Mouse (Mus musculus): ENCODE data around the gene Zbtb39. TPM values are rescaled to one million over a fixed set of nuclear protein-coding genes. Genes with fewer than 3 reads are reported as not detected.

Gene Zbtb39
- total and polyA plus RNA-seq, 2 experiments from 2014 or later = 3.1 to 13.6 TPM

DNA sequence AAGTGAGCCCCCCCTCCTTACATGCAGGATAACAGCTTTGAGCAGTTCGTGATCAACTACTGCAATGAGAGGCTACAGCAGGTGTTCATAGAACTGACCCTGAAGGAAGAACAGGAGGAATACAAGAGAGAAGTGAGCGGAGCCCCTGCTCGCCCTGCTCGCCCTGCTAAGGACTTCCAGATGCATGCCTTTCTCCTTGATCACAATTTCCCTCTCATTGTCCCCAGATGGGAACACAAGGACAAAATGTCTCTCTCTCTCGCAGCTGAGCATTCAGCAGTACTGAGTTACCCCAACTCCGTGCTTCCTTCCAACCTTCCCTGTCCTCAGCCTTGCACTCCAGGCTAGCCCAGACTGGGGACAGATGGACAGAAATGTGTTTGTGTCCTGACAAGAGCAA, 26.6 kb upstream of the Zbtb39 start:
- H3K4me1 ChIP-seq (ENCODE audit: insufficient read depth, low read length) = no peaks in the 10 kb centered on the region
- no peak for ATAC-seq (ENCODE audit: low FRiP score)
- H3K27ac ChIP-seq (ENCODE audit: low read depth, low read length) = no peak overlapping the region

DNA sequence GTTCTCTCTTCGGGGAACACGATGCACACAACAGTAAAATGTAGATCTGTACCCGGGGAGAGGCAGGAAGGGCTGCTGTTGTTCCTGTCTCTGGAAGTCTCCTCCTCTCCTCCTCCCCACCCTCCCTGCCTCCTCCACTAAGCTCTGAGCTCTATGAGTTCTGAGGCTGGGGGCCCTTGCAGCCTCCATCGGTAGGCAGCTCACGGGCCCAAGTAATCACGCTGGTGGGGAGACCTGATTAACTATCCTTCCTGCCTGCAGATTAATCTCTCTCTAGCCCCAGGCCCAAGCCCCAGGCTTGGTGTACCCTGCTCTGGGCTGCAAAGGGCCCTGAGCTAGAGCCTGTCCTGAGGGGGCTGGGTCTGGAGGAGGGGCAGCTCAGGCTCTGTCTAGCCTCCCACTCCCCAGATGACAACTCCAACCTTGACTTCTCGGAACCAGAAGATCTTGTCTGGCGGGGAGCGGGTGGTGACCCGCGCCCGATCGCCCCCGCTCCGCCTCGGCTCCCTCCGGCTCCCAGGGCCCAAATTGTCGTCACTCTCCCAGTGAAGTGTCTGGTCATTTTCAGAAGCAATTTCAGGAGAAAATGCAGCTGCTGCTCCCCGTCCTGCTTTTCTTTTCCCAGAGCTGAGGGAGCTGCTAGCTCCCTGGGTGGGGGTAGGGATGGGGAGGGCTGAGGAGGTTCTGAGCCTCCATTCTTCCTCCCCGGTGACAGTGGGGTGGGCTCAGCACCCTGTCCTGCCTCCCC, 17.5 kb upstream of the Zbtb39 start:
- ATAC-seq (ENCODE audit: low FRiP score) = no peak
- Histone ChIP-seq H3K4me3 (ENCODE audit: low read depth, low read length) (no peak overlapping the region), H3K9ac (replicated peaks; ENCODE audit: low read length, poor library complexity, severe bottlenecking) (peak overlapping the region; percentile 44; the same call in 1 of the 2 replicates), H3K9me3 (ENCODE audit: low read length) (no peaks in the 10 kb centered on the region), H3K27ac (ENCODE audit: low read depth, low read length) (no peak overlapping the region), H3K4me1 (ENCODE audit: insufficient read depth, low read length) (0 out of 2 replicates have a peak, but pooled peaks cover 3% of the 10 kb centered on the region), H3K36me3 (ENCODE audit: insufficient read depth, low read length) (no peaks in the 10 kb centered on the region), H3K4me2 (ENCODE audit: low read depth, low read length, poor library complexity, severe bottlenecking) (0 out of 2 replicates have a peak overlapping the region, but pooled peaks have one; percentile 3), H3K27me3 (ENCODE audit: insufficient read depth, low read length) (peaks cover 5% of the 10 kb centered on the region; the same call in 1 of the 2 replicates)
- WGBS = 11% methylated on average over 20 of the region's 20 CpGs
- TF ChIP-seq CTCF (IDR thresholded peaks at IDR 0.05) = no peak
- DNase-seq (ENCODE audit: low spot score) = no peak

More for the DNA sequence above, 26.6 kb upstream of the Zbtb39 start:
- no peak for DNase-seq (ENCODE audit: low spot score)
- H3K9me3 ChIP-seq (ENCODE audit: low read length) = no peaks in the 10 kb centered on the region
- H3K4me3 ChIP-seq (ENCODE audit: low read depth, low read length) = no peak overlapping the region
- 91% methylated on average over 6 of the region's 6 CpGs for WGBS
- no peak for TF ChIP-seq CTCF (IDR thresholded peaks at IDR 0.05)
- no peaks in the 10 kb centered on the region for H3K36me3 ChIP-seq (ENCODE audit: insufficient read depth, low read length)
- no peak overlapping the region for H3K9ac ChIP-seq (replicated peaks; ENCODE audit: low read length, poor library complexity, severe bottlenecking)
- no peaks in the 10 kb centered on the region for H3K27me3 ChIP-seq (ENCODE audit: insufficient read depth, low read length)
- H3K4me2 ChIP-seq (ENCODE audit: low read depth, low read length, poor library complexity, severe bottlenecking) = no peak overlapping the region

DNA sequence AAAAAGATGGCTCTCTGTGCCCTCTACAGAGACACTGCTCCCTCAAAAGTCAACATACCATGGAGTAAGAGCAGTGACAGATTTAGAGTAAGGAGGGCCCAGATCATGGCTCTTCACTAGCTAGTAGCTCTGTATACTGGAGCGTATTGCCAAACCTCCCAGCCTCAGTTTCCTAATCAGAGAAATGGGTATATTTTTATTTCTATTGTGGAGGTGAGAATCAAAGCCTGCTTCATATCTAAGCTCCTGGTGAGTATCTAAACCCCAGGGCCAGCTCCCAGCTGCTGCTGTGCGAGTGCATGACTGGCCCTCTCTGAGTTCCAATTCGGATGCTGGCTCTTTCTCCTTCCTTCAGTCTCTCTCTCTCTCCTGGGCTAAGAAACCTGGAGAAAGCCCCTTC, 15.2 kb upstream of the Zbtb39 start, which contains the start of gene Tac2:
TSS of gene Tac2 (plus strand) at position 301 of the 400 bp plus-strand sequence.
- 87% methylated on average over 3 of the region's 3 CpGs for WGBS
- Histone ChIP-seq H3K9me3 (ENCODE audit: low read length) (no peaks in the 10 kb centered on the region), H3K27me3 (ENCODE audit: insufficient read depth, low read length) (peaks cover 8% of the 10 kb centered on the region), H3K4me2 (ENCODE audit: low read depth, low read length, poor library complexity, severe bottlenecking) (no peak within 1 kb of the TSS), H3K4me3 (ENCODE audit: low read depth, low read length) (no peak within 1 kb of the TSS), H3K4me1 (ENCODE audit: insufficient read depth, low read length) (0 out of 2 replicates have a peak, but pooled peaks cover 3% of the 10 kb centered on the region), H3K9ac (replicated peaks; ENCODE audit: low read length, poor library complexity, severe bottlenecking) (no peak within 1 kb of the TSS), H3K36me3 (ENCODE audit: insufficient read depth, low read length) (no peaks in the 10 kb centered on the region), H3K27ac (ENCODE audit: low read depth, low read length) (no peak within 1 kb of the TSS)
- ATAC-seq (ENCODE audit: low FRiP score) (no peak), DNase-seq (ENCODE audit: low spot score) (no peak)
- no peak for TF ChIP-seq CTCF (IDR thresholded peaks at IDR 0.05)

DNA sequence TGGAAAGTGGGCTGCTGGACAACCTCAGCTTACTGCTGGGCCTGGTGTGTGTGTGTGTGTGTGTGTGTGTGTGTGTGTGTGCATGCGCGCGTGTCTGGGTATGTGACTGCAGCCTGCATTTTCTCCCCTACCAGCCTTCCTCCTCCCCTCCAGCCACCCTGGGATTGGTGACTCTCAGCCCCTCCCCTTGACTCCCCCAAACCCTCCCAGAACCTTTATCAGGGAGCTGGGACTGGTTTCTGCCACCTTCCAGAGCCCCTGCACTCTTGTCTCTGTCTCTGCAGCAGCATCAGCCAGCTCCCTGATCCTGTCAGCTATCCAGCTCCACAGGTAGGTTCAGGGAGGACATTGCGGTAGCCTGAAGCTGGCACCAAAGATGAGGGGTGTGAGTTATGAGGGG, 14.2 kb upstream of the Zbtb39 start:
- H3K27me3 ChIP-seq (ENCODE audit: insufficient read depth, low read length) = peaks cover 8% of the 10 kb centered on the region
- H3K4me3 ChIP-seq (ENCODE audit: low read depth, low read length) = no peak overlapping the region
- 82% methylated on average over 4 of the region's 4 CpGs for WGBS
- H3K9ac ChIP-seq (replicated peaks; ENCODE audit: low read length, poor library complexity, severe bottlenecking) = no peak overlapping the region
- no peak for TF ChIP-seq CTCF (IDR thresholded peaks at IDR 0.05)
- H3K4me2 ChIP-seq (ENCODE audit: low read depth, low read length, poor library complexity, severe bottlenecking) = no peak overlapping the region
- ATAC-seq (ENCODE audit: low FRiP score) = no peak
- no peaks in the 10 kb centered on the region for H3K36me3 ChIP-seq (ENCODE audit: insufficient read depth, low read length)
- H3K4me1 ChIP-seq (ENCODE audit: insufficient read depth, low read length) = 0 out of 2 replicates have a peak, but pooled peaks cover 3% of the 10 kb centered on the region
- no peak overlapping the region for H3K27ac ChIP-seq (ENCODE audit: low read depth, low read length)
- no peak for DNase-seq (ENCODE audit: low spot score)
- no peaks in the 10 kb centered on the region for H3K9me3 ChIP-seq (ENCODE audit: low read length)

DNA sequence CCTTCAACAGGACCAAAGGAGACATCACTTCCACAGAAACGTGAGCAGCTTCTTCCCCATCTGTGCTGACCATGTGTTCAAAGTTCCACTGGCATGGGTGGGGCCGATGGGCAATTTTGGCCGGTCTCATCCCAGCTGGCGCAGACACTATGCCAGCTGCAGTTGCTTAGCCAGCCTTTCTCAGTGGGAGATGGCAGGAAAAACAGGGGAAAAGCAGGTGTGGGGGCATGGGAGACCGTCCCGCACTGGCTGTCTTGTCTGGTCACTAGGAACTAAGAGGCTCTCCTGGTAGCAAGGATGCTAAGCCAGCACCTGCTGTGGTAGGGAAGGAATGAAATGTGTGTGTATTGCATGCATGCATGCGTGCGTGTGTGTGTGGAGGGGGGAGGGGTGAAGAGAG, 10.9 kb upstream of the Zbtb39 start:
- 72% methylated on average over 8 of the region's 8 CpGs for WGBS
- no peaks in the 10 kb centered on the region for H3K4me1 ChIP-seq (ENCODE audit: insufficient read depth, low read length)
- no peaks in the 10 kb centered on the region for H3K9me3 ChIP-seq (ENCODE audit: low read length)
- ATAC-seq (ENCODE audit: low FRiP score) (no peak; the same call in 1 of the 2 replicates), DNase-seq (ENCODE audit: low spot score) (peak; percentile 66)
- no peak overlapping the region for H3K27ac ChIP-seq (ENCODE audit: low read depth, low read length)
- H3K36me3 ChIP-seq (ENCODE audit: insufficient read depth, low read length) = no peaks in the 10 kb centered on the region
- TF ChIP-seq CTCF (IDR thresholded peaks at IDR 0.05) = no peak
- H3K4me3 ChIP-seq (ENCODE audit: low read depth, low read length) = no peak overlapping the region
- H3K27me3 ChIP-seq (ENCODE audit: insufficient read depth, low read length) = peaks cover 8% of the 10 kb centered on the region; the same call in 1 of the 2 replicates
- no peak overlapping the region for H3K9ac ChIP-seq (replicated peaks; ENCODE audit: low read length, poor library complexity, severe bottlenecking)
- H3K4me2 ChIP-seq (ENCODE audit: low read depth, low read length, poor library complexity, severe bottlenecking) = no peak overlapping the region

DNA sequence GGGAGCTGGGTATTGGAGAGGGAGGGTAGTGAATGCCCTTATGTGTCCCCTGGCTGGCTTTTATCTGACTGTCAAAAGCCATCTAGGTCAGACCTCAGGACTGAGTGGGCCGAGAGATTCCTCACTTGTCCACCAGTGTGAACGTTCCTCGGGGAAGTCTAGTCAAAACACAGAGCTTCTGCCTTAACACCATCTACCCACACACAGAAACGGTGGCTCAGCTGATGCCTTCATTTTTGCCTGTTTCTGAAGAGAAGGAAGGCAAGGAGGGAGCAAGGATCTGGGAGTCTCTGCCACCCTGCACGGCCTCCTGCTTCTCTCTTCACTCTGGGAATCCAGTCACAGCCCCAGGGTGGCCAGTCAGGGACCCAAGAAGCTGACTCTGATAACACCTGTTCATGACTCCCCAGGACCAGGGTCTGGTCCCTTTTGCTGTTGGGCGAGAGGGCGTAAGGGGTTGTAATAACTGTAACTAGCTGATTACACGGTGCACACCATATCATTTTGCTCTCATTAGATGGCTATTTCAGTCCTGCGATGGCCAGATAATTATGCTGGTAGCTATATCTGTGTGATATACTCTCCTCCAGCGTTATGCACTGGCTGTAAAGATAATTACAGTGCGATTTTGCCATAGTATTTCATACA, 8.9 kb upstream of the Zbtb39 start:
- Histone ChIP-seq H3K36me3 (ENCODE audit: insufficient read depth, low read length) (no peaks in the 10 kb centered on the region), H3K27ac (ENCODE audit: low read depth, low read length) (no peak overlapping the region), H3K4me1 (ENCODE audit: insufficient read depth, low read length) (no peaks in the 10 kb centered on the region), H3K9ac (replicated peaks; ENCODE audit: low read length, poor library complexity, severe bottlenecking) (no peak overlapping the region), H3K4me2 (ENCODE audit: low read depth, low read length, poor library complexity, severe bottlenecking) (no peak overlapping the region), H3K9me3 (ENCODE audit: low read length) (no peaks in the 10 kb centered on the region), H3K4me3 (ENCODE audit: low read depth, low read length) (no peak overlapping the region), H3K27me3 (ENCODE audit: insufficient read depth, low read length) (peaks cover 8% of the 10 kb centered on the region; the same call in 1 of the 2 replicates)
- no peak for ATAC-seq (ENCODE audit: low FRiP score)
- TF ChIP-seq CTCF (IDR thresholded peaks at IDR 0.05) = no peak
- WGBS = 44% methylated on average over 11 of the region's 11 CpGs
- no peak for DNase-seq (ENCODE audit: low spot score)
